Comparison of ENCODE assay signal across 9 mouse cellular contexts in genomic region chr16:33680271-33680670, GRCm38 (mm10).
"Had no signal": no experiment of that assay in that cellular context is flagged by ENCODE, and none has a peak within 500 bp of the region (broad histone marks: within the 10 kb centered on the region; RNA-seq: fewer than 3 reads in every experiment).

No protein-coding gene starts in this region.

- H3K27ac ChIP-seq: limb, embryonic 13.5 days; liver, embryonic 14.5 days; neural tube, embryonic 15.5 days had no signal

- H3K9ac ChIP-seq: limb, embryonic 13.5 days; liver, embryonic 14.5 days; midbrain, embryonic 13.5 days; neural tube, embryonic 15.5 days had no signal

- H3K9me3 ChIP-seq: limb, embryonic 13.5 days; midbrain, embryonic 13.5 days; neural tube, embryonic 15.5 days had no signal

- DNase-seq: left cerebral cortex, postnatal 4 days; right cerebral cortex, adult 18-20 months; right cerebral cortex, postnatal 25 days; thymus, postnatal 36 days had no signal

- ATAC-seq: midbrain, embryonic 13.5 days had no signal

- H3K4me3 ChIP-seq: limb, embryonic 13.5 days; midbrain, embryonic 13.5 days; myocyte; neural tube, embryonic 15.5 days had no signal

- H3K27me3 ChIP-seq: limb, embryonic 13.5 days; midbrain, embryonic 13.5 days; neural tube, embryonic 15.5 days had no signal

- H3K4me2 ChIP-seq: limb, embryonic 13.5 days; midbrain, embryonic 13.5 days; neural tube, embryonic 15.5 days had no signal

- H3K36me3 ChIP-seq: limb, embryonic 13.5 days; midbrain, embryonic 13.5 days; neural tube, embryonic 15.5 days had no signal
